Mouse (Mus musculus): Measurements from ENCODE around the gene Gtf3c3. TPM values are rescaled to one million over a fixed set of nuclear protein-coding genes. Genes with fewer than 3 reads are reported as not detected.

Gene Gtf3c3
- total RNA-seq (2021), result 1 to 10 TPM; 8.3 to 9.5 TPM
- long read RNA-seq, experiment 1, full-length matches to known transcripts, result 5 of 8 reads
- long read RNA-seq, experiment 1, partial matches to known transcripts, result 2 of 8 reads
- long read RNA-seq, experiment 1, other reads (novel, unspliced or antisense), result 1 of 8 reads
- long read RNA-seq, experiment 2, full-length matches to known transcripts, result 5 of 5 reads
- long read RNA-seq, experiment 2, partial matches to known transcripts, result 0 of 5 reads
- long read RNA-seq, experiment 2, other reads (novel, unspliced or antisense), result 0 of 5 reads

DNA sequence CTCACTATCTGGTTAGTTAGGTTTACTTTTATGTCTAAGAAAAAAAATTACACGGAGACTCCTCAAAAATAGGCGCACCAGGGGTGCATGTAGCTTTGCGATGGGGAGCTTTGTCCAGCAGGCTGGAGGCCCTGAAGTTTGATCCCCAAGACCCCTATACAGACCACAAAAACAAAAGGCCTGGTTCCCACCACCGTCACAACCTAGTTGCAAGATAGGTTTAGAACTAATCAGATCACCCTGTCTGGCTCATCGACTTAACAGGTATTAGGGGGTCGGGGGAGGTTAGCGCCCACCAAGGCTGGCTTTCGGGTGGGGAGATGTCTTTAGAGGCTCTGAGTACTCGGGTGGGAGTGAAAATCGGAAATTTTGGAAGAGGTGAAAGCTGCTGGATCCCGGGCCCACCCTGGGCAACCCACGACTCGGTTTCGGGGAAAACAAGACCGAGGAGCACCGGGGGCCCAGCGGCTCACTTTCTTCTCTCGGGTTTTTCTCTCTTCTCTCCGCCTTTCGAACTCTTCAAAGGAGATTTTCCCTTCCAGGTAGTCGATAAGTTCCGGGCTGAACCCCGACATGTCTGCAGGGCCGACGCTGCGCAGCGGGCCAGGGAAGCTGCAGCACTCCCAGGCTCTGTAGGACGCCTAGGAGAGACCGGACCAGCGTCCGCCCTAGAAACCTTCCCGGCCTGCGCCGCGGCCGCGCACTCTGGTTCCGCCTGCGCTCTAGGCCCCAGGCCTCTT is at the start of gene Gtf3c3:
TSS of gene Gtf3c3 (minus strand) at position 632 of the 740 bp plus-strand sequence.
- DNase-seq (ENCODE audit: low spot score), result peak; percentile 75

DNA sequence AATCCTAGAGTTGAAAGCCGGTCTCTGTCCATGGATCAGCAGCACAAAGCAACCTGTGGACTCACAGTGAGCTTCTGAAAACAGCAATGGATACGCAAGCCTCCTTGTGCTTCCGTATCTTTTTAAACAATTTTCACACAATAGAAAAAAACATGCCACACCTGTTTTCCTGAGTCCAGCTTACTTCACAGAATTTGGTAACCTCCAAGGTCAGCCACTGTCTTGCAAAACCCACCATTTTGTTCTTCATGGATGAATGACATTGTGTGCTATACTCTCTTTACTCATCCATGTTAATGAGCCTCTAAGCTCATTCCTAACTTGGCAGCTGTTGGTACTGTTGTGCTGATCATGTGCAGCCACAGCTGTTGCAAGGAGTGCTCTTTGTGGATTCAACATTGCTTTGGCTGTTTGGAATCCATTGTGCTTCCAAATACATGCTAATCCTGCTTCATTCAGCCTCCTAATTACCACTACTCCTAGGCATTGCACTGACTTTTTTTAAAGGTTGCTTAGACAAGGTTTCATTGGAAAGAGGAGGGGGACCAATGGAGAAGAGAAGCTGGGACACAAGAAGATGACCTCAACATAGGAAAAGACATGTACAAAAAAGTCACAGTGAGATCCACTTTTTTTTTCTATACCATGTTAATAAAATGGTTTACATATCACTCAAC is 46.1 kb upstream of the Gtf3c3 start:
- DNase-seq (ENCODE audit: low spot score), result no peak

DNA sequence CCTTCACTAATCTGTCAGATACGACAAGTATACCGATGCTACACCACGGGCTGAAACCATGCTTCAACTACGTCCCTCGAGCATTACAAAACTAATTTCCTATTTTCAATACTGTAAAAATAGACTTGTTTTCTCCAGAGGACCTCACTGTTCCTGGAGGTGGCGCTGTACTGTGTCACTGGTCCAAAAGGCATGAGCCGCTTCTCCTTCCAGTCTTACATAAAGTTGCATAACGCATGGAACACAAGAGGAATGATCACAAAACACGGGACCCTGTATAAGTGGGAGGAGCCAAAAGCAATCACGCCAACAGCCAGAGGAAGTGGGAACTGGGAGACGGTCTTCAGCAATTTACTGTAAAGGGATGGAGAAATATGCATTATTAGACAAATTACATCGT is 41.7 kb upstream of the Gtf3c3 start:
- DNase-seq (ENCODE audit: low spot score), result no peak

DNA sequence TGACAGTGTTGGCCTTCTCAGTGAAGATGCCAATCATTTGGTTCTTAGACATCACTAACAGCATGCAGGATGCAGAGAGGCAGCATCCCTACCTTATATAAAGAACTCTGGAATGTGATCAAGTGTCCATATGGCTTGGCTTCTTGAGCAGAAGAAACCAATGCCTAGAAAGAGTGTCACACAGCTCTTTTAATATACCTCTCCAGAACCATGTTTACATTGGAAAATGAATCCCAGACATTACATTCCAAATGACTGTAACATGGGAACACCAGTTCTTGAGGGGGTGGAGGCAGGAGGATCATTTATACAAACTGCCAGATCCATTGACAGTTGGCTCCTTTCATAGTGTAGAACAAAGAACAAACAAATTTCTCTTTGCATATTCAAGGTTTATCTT is 29.9 kb upstream of the Gtf3c3 start:
- DNase-seq (ENCODE audit: low spot score), result no peak

DNA sequence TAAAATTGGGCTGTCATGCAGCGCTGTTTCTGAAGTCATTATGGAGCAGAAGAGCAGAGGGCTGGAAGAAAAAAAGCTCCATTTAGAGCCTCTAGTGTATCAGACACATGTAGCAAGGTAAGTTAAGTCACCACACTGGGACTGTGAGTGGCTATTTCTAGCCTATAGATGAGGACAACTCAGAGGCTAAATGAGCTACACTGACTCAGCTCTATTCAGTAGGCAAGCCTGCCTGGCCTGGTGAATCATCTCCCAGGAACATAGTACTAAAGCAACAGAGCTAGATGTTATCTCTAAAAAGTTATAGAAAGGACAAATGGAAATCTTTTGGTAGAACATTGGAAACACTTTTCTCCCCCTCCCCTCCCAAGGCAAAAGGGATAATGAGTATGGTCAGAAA is 28.6 kb upstream of the Gtf3c3 start:
- no peak for DNase-seq (ENCODE audit: low spot score)

DNA sequence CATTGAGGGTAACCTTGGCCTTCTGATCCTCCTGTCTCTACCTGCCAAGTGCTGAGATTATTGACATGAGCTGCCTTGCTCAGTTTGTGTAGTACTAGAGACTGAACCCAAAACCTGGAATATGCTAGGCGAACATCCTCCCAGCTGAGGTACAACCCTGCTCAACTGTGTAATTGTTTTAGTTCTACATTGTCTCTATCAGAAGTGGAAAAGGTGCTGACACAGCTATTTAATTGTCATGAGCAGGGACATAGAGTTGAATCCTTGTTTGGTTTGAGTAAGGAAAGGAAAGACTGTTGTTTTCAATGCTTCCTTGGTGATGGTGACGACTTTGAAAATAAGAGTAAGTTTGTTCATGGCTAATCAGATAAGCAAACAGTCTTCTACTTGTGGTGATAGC is 13.3 kb upstream of the Gtf3c3 start:
- DNase-seq (ENCODE audit: low spot score), result no peak

DNA sequence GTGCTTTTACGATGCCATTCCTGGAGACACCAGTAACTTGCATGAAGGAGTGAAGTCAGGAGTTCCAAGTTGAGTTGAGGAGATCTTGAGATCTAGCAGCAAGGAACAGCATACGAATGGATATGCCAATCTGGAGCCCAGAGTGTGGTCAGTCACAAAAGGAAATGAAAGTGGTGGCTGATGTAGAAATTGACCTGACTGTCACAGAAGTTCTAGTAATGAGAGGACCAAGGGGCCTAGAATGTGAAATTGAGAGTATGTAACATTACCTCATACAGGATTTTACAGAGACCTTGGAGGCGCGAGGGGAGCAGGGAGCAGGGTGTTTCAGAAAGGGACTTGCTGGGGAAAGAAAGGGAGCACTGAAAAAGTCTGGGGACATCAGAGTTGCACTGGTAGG is 10.1 kb upstream of the Gtf3c3 start:
- no peak for DNase-seq (ENCODE audit: low spot score)

DNA sequence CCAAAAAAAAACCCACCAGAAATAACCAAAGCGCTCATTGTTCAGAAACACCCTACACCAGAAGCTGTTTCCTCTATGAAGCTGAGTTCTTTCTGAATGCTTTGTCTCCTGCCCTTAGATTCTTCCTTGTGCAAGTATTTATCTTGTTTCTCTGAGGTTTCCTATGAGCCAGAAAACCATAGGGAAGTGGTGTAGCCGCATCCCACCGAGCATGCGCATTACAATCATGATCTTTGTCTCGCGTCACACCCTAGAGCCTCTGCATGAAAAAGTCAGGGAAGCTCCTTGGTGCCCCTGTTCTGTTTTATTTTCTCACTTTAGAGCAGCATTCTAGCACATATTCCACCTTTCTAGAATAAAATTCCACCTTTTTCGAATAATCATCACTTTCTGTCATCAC is 4.9 kb upstream of the Gtf3c3 start:
- no peak for DNase-seq (ENCODE audit: low spot score)

DNA sequence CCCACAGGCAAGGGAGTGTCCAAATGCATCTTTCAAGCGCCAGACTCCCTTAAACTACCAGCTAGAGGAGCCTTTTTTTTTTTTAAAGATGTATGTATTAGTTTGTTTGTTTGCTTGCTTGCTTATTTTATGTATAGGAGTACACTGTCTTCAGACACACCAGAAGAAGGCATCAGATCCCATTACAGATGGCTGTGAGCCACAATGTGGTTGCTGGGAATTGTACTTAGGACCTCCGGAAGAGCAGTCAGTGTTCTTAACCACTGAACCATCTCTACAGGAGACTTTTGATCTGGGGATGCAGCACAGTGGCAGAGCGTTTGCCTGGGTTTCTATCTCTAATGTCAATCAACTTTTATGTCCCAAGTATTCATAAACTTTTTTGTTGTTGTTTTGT is 307 bp upstream of the Gtf3c3 start:
- no peak for DNase-seq (ENCODE audit: low spot score)

DNA sequence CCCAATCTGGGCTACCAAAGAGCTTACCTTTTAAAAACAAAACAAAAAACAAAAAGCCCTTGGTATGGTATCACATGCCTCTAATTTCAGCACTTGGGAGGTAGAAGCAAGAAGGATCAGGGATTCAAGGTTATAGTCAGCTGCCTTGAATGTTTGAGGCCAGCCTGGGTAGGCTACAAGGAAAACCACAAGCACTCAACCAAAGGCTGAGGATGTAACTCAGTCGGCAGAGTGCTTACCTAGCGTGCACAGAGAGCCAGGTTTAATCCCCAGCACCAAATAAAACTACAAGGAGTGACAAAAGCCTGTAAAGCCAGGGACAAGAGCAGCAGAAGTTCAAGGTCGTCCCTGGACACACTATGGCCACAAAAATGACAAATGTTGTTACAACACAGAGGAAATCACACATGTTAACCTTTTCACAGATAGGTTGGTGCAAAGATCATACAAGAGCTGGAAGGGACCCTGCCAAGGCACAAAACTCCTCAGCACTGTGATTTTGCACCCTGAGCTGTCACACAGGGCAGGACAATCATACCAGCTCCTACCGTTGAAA is 16.5 kb downstream of the Gtf3c3 start:
- DNase-seq (ENCODE audit: low spot score), result no peak

DNA sequence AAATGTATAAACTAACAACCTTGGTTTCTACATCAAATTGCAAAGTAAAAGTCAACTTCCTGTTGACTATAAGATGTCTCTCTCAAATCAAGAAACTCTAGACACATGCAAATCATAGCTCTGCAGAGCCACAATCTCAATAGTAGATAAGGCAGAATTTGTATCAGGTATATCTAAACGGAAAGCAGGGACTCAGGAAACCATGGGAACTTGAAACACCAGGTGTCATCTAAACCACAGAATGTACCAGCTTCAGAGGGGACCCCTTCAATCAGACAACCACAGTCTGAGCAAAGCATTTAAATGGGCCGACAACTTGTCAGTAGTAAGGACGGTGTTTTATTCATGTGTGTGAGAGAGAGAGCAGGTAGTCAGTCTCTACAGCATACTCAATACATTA is 17.1 kb downstream of the Gtf3c3 start:
- no peak for DNase-seq (ENCODE audit: low spot score)

DNA sequence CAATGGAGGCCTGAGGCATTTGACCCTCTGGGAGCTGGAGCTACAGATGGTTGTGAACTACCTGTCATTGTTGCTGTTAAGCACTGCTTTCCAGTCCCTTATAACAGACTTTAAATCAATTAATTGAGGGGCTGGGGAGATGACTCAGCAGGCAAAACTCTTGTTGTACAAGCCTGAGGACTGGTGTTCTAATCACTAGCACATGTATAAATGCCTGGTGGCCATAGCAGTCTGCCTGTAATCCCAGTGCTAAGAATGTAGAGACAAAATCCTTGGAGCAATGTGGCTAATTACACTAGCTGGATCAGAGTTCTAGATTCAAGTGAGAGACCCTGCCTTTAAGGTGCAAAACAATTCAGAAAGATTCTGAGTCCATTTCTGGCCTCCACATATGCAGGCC is 36.0 kb downstream of the Gtf3c3 start:
- no peak for DNase-seq (ENCODE audit: low spot score)

DNA sequence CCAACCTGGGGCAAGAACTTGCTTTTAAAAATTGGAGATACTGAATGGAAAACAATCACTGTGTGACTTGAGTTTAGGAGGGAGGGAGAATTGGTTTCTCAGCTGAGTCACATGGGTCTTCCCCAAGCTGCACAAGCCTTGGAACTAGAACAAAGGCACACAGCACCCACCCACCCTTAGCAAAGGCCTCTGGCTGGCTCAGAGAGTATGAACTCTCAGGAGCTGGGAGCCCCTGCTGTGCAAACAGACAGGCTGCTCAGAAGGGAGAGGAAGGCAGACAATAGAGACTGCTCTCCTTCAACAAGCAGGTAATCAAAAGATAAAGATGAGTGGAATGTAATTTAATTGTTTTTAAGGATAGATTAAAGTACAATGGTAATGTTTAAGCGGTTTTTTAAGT is 54.5 kb downstream of the Gtf3c3 start:
- DNase-seq (ENCODE audit: low spot score), result no peak

DNA sequence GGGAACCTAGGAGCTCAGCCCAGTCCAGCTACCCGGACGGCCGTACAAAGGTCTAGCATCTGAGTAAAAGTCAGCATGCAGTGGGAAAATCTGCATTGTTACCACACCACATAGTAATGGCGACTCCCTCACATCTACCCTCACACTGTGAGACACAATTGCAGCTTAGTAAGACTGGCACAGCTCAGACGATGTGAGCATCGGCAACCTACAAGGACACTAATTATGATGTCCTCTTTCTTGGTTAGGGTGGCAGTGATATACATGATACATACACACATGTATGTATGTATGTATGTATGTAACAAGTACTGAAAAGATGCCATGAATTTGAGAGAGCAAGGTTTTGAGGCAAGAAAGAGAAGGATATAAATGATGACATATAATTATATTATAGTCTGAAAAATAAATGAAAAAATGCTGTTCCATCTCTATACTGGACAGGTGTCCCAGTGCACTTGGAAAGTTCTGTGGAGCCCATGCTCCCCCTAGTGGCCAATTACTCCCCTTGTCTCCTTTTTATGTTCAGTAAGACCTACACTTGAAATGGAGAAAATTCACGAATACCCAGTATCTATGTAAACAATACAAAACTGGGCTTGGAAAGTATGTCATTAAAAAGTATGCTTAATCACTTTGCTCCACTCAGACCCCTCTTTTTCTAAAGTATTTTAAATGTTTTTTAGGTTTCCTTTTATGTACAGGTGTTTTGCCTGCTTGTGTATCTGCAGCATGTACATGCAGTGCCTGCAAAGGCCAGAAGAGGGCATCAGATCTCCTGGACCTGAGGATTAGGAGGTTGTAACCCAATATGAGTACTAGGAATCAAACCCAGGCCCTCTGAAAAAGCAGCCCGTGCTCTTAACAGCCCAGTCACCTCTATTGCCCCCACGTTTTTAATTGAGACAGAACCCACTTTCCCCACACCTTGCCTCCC is 57.5 kb downstream of the Gtf3c3 start:
- DNase-seq (ENCODE audit: low spot score), result peak; percentile 52

DNA sequence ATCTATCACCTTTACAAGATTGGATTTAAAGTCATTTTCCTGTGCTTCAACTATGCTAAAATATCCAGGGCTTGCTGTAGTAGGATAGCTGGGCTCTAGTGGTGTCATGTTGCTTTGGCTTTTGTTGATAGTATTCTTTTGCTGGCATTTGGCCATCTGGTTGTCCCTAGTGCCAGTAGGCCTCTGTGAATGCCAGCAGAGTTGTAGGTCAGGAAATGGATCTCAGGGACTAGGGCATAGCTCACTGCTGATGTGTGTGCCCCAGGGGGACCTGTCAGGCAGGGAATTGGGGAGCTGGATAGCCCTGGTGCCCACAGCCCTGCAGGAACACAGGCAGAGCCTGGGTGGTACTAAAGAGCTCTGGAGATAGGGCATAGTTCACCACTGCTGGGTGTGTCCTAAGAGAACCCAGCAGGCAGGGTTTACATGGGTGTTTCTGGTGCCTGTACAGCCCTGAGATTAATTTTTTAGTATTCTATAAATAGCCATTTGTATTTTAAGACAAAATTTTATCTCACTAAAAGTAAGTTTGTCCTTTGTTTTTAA is 61.2 kb downstream of the Gtf3c3 start:
- DNase-seq (ENCODE audit: low spot score), result no peak

DNA sequence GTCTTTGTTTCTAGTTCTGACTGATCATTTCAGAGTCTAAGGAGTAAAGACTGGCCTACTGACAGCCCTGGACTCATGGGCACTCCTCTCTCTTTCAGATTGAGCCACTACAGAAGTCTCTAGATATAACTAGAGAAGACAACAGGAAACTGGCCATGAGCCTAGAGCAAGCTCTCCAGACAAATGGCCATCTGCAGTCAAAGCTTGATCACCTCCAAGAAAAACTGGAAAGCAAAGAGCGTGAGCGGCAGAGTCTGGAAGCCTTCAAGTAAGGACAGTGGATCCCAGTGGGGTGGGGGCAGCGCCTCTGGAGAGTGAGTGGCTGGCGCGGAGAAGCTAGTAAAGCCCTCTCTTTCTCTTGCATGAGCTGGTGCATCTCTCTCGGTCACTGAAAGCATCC is 82.2 kb downstream of the Gtf3c3 start:
- DNase-seq (ENCODE audit: low spot score), result no peak

DNA sequence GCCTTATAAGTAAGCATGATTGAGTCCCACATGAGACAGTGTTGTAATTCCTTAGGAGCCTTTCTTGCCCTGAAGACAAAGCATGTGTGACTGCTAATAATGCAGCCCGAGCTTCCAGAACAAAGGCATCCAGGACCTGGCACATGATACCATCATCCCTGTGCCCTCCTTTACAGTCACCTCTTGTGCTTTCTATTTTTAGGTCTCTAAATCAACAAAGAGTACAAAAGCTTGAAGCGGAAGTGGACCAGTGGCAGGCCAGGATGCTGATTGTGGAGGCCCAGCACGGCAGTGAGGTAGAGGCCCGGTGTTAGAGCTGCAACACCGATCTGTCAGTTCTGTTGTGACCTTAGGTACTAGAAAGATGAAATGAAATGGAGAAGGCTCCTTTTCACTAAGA is 83.3 kb downstream of the Gtf3c3 start:
- DNase-seq (ENCODE audit: low spot score), result no peak

DNA sequence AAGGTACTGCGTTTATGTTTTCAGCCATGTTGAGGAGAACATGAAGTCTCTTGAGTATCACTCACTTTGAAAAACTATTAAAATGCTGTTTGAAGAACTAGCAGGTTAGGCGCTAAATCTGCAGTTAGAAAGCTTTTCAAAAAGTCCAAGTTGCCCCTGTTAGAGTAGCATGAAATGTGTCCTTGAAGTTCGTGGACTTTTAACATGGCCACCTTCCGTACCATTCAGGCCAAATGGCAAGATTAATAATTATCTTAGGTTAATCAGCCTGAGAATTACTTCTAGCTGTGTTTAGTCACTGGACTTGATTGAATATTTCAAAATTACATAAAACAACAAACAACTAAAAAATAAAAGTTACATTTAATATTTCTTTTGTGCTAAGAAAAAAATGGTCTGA is 84.0 kb downstream of the Gtf3c3 start:
- no peak for DNase-seq (ENCODE audit: low spot score)

Data from gastrocnemius, adult 18-20 months (tissue).